Mouse (Mus musculus): ENCODE measurements around the gene Olfr630. TPM values are rescaled to one million over a fixed set of nuclear protein-coding genes. Genes with fewer than 3 reads are reported as not detected.

Gene Olfr630
- polyA plus RNA-seq (2012; rRNA removed), result 0.03 TPM in 2 replicates

DNA sequence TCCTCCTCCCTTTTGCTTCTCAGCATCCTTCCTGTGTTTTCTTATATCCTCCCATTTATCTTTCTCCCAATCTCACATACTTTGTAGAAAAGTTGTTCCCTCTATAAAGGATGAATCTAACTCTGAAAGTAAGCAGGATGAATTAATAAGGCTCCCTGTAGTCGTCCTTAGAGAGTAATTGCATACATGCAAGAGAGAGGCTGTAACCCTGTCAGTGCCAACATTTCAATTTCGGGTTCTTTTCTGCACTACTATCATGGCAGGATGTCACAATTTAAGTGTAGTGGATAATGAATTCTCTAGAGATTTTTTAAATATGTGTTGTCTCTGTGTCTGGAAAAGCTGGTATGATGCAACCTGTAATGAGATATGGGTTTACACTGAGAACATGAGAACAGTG is at the start of gene Olfr630:
Gene Olfr630, minus strand, starts transcription at position 101 of the 400 bp plus-strand sequence.

DNA sequence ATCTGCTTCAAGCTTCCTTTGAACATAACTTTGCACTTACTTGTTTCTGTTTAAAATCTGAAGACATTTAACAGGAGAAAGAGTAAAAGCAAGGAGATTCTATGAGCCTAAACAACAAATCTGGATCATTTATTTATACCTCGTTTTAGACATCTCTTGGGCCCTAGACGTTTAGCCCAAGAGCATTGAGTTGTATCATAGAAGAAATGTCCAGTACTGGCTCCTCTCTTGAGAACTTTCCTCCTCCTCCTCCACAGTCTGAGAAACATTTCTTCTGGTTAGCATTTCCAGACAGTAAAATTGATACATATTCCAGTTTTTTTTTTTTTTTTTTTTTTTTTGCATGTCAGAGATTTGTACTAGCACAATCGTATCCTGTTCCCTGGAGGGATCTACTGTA is 34.6 kb upstream of the Olfr630 start, which contains the start of gene Olfr67:
Gene Olfr67, minus strand, starts transcription at position 101 of the 400 bp plus-strand sequence.

DNA sequence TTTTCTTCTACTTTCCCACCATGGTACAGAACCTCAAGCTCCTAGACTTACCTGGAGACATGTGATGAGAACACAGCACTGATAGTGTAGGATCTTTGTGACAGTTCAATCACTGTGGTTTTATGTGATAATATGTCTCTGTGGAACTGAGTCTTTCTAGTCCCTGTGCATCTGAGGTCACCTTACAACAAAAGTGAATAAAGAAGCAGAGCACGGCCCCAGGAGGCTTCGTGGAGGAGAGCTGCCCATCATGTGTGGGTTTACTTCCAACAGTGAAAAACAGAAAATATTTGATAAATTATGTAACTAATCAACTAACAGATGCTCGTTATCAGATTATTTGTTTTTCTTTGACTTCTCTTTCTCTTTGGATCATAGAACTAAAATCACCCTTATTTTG is 22.5 kb upstream of the Olfr630 start, which contains the start of gene Olfr68:
Gene Olfr68, minus strand, starts transcription at position 101 of the 400 bp plus-strand sequence.

DNA sequence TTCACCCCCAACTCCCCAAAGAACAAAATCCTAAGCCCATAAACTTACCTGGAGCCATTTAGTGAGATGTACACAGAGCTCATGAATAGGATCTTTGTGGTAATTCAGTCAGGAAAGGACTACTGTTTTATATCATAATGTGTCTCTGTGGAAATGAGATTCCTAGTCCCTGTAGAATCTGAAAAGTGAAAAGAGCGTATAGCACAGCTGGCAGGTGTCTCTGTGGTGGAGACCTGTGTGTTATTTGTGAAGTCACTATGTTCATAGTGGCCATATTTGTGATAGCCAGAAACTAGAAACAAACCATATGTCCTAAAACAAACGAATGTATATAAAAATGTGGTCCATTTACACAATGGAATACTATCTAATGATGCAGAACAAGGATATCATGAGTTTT is 14.4 kb upstream of the Olfr630 start, which contains the start of gene Olfr69:
Gene Olfr69, minus strand, starts transcription at position 101 of the 400 bp plus-strand sequence.

DNA sequence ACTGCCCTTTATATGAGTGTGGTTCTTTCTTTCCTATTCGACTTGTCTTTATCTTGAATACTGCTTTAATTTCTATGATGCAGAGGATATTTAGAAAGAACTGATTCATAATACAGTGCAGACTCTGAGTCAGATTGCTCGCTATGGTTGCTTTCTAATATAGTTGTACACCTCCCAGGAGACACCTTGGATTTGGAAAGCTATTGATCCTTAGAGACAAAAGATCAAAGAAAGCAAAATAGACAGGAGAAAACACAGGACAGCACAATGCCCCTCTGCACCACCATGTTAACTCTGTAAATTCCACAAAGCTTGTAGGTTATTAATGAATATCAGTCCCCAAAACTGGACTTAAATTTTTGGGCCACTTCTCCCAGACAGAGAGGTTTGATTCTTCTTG is 12.3 kb downstream of the Olfr630 start, which contains the start of gene Olfr629:
Gene Olfr629, minus strand, starts transcription at position 101 of the 400 bp plus-strand sequence.

DNA sequence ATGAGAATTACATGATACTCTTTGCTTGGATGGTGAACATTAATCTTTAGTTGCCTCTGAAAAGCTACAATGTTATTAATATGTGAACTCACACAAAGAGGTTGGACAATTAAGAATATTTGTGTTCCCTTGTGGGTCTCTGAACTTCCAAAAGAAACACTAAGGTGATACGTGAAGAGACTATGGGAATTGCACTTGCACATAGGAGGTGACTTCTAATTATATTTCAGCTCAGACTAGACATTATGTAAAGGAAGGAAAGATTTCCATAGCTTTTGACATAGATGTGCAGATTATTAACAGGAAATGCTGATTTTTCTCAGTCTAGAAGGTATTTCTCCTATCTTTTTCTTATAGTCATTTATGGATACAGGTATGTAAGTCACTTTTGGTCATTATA is 27.1 kb downstream of the Olfr630 start, which contains the start of gene Olfr628:
Gene Olfr628, plus strand, starts transcription at position 301 of the 400 bp plus-strand sequence.

DNA sequence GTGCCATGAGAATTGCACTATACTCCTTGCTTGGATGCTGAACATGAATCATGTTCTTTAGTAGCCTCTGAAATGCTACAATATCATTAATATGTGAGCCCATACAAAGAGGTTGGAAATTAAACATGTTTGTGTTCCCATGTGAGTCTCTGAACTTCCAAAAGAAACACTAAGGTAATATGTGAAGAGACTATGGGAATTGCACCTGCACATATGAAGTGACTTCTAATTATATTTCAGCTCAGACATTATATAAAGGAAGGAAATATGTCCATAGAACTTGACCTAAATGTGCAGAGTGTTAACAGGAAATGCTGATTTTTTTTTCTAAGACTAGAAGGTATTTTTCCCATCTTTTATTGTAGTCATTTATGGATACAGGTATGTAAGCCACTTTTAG is 42.8 kb downstream of the Olfr630 start, which contains the start of gene Olfr243:
Gene Olfr243, plus strand, starts transcription at position 301 of the 400 bp plus-strand sequence.

Other genes starting within 250 kb of the Olfr630 start
- not detected in 2 replicates for gene Olfr610, start 245.2 kb downstream of the Olfr630 start, polyA plus RNA-seq (2012; rRNA removed)
- gene Olfr611, start 236.5 kb downstream of the Olfr630 start, polyA plus RNA-seq (2012; rRNA removed), result not detected in 2 replicates
- gene Olfr612, start 214.6 kb downstream of the Olfr630 start, polyA plus RNA-seq (2012; rRNA removed), result not detected in 2 replicates
- gene Olfr613, start 209.3 kb downstream of the Olfr630 start, polyA plus RNA-seq (2012; rRNA removed), result not detected in 2 replicates
- gene Olfr615, start 201.3 kb downstream of the Olfr630 start, polyA plus RNA-seq (2012; rRNA removed), result not detected in 2 replicates
- gene Olfr616, start 188.2 kb downstream of the Olfr630 start, polyA plus RNA-seq (2012; rRNA removed), result not detected in 2 replicates
- not detected in 2 replicates for gene Olfr617, start 184.3 kb downstream of the Olfr630 start, polyA plus RNA-seq (2012; rRNA removed)
- gene Olfr618, start 167.2 kb downstream of the Olfr630 start, polyA plus RNA-seq (2012; rRNA removed), result not detected in 2 replicates
- not detected in 2 replicates for gene Olfr619, start 156.8 kb downstream of the Olfr630 start, polyA plus RNA-seq (2012; rRNA removed)
- gene Olfr620, start 144.8 kb downstream of the Olfr630 start, polyA plus RNA-seq (2012; rRNA removed), result not detected in 2 replicates
- 0.02 TPM in 1 of 2 replicates, not detected in the other for gene Olfr622, start 114.6 kb downstream of the Olfr630 start, polyA plus RNA-seq (2012; rRNA removed)
- gene Olfr623, start 93.6 kb downstream of the Olfr630 start, polyA plus RNA-seq (2012; rRNA removed), result not detected in 2 replicates
- under 0.01 TPM in 2 replicates for gene Olfr624, start 86.1 kb downstream of the Olfr630 start, polyA plus RNA-seq (2012; rRNA removed)
- gene Olfr625-ps1, start 74.6 kb downstream of the Olfr630 start, polyA plus RNA-seq (2012; rRNA removed), result not detected in 2 replicates
- gene Olfr243, start 42.7 kb downstream of the Olfr630 start, polyA plus RNA-seq (2012; rRNA removed), result not detected in 2 replicates
- not detected in 2 replicates for gene Olfr628, start 27.0 kb downstream of the Olfr630 start, polyA plus RNA-seq (2012; rRNA removed)
- 0.06 and 0.08 TPM in 2 replicates for gene Olfr629, start 12.4 kb downstream of the Olfr630 start, polyA plus RNA-seq (2012; rRNA removed)
- 0.01 TPM in 1 of 2 replicates, not detected in the other for gene Olfr69, start 14.3 kb upstream of the Olfr630 start, polyA plus RNA-seq (2012; rRNA removed)
- gene Olfr68, start 22.4 kb upstream of the Olfr630 start, polyA plus RNA-seq (2012; rRNA removed), result 0.06 and 0.08 TPM in 2 replicates
- 0.01 and 0.02 TPM in 2 replicates for gene Olfr67, start 34.5 kb upstream of the Olfr630 start, polyA plus RNA-seq (2012; rRNA removed)
- 72,714 and 77,546 TPM in 2 replicates for gene Hbb-bt, start 56.7 kb upstream of the Olfr630 start, polyA plus RNA-seq (2012; rRNA removed)
- 210,584 and 218,066 TPM in 2 replicates for gene Hbb-bs, start 70.8 kb upstream of the Olfr630 start, polyA plus RNA-seq (2012; rRNA removed)
- gene Hbb-bh2, start 83.2 kb upstream of the Olfr630 start, polyA plus RNA-seq (2012; rRNA removed), result 0.17 and 0.27 TPM in 2 replicates
- gene Hbb-bh1, start 85.8 kb upstream of the Olfr630 start, polyA plus RNA-seq (2012; rRNA removed), result 208 and 218 TPM in 2 replicates
- 398 and 559 TPM in 2 replicates for gene Hbb-y, start 95.9 kb upstream of the Olfr630 start, polyA plus RNA-seq (2012; rRNA removed)
- gene Olfr66, start 128.9 kb upstream of the Olfr630 start, polyA plus RNA-seq (2012; rRNA removed), result 0.01 and 0.05 TPM in 2 replicates
- not detected in 2 replicates for gene Olfr64, start 137.2 kb upstream of the Olfr630 start, polyA plus RNA-seq (2012; rRNA removed)
- gene Olfr65, start 146.2 kb upstream of the Olfr630 start, polyA plus RNA-seq (2012; rRNA removed), result not detected in 2 replicates
- gene Olfr631, start 171.5 kb upstream of the Olfr630 start, polyA plus RNA-seq (2012; rRNA removed), result 0.45 and 0.77 TPM in 2 replicates
- 1.6 and 1.8 TPM in 2 replicates for gene Olfr632, start 177.0 kb upstream of the Olfr630 start, polyA plus RNA-seq (2012; rRNA removed)
- gene Olfr633, start 187.1 kb upstream of the Olfr630 start, polyA plus RNA-seq (2012; rRNA removed), result 0.02 and 0.09 TPM in 2 replicates
- gene Olfr635, start 213.8 kb upstream of the Olfr630 start, polyA plus RNA-seq (2012; rRNA removed), result under 0.01 TPM in 2 replicates
- 0.05 TPM in 2 replicates for gene Olfr638, start 241.4 kb upstream of the Olfr630 start, polyA plus RNA-seq (2012; rRNA removed)